Mouse (Mus musculus): Measurements from ENCODE around the gene Srr.

The Srr gene

DNA sequence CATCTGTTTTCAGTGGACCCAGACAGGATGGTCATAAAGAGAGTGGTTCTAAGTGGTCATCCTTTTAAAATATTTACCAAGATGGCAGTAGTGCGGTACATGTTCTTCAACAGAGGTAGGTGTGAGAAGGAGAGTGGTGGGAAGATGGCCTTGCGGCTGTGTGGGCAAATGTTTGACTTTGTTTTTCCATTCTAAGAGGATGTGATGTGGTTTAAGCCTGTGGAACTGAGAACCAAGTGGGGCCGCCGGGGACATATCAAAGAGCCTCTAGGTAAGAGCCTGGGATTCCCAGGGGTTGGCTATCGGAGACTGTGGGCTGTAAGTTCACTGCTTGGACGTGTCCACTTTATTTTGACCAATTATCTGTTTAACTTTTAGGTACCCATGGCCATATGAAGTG is 17.9 kb downstream of the Srr start:
- DNase-seq (ENCODE audit: low spot score): no peak

DNA sequence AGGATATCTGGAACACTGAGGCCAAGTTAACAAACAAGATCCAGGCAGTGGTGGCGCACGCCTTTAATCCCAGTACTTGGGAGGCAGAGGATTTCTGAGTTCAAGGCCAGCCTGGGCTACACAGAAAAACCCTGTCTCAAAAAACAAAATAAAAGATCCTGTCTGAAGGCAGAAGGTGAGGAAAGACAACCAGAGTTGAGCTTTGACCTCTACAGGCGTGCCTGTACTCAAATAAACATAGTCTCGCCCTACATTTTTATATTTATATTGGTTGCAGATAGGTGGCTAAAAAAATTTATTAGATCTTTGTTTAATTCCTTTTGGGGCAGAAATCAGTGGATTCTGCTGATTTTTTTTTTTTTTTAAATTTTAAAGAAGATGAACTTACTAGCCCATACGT is 23.3 kb downstream of the Srr start:
- DNase-seq (ENCODE audit: low spot score): no peak

DNA sequence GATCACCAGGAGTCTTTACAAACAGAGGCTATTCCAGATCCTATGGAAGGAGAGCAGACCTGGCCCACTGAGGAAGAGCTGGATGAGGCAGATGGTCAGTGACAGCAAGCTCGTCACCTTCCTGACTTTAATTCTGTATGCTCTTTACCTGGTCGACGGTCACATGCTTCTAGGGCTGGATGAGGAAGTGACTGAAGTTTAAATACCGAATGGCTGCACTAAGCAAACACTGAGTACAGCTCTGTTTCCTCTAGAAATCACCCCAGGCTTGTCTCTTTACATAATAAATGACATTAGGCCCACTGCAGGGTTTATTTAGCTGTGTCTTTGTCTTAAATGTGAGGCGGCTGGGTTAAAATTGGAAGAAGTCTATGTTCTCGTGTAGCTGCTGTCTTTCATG is 24.2 kb downstream of the Srr start:
- peak; percentile 44 for DNase-seq (ENCODE audit: low spot score)

DNA sequence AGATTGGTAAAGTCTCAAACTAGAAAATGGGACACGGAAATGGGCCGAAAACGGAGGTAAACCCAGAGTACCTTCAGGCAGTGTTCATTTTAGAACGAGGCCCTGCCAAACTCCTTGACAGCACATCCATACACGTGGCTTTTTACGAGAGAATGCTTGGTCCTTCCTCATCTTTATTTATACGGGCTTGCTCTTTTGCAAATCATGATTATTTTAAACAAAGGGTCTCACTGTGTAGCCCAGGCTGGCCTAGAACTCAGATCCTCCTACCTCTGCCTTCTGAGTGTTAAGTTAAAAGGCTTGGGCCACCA is 27.3 kb downstream of the Srr start:
- DNase-seq (ENCODE audit: low spot score): no peak

DNA sequence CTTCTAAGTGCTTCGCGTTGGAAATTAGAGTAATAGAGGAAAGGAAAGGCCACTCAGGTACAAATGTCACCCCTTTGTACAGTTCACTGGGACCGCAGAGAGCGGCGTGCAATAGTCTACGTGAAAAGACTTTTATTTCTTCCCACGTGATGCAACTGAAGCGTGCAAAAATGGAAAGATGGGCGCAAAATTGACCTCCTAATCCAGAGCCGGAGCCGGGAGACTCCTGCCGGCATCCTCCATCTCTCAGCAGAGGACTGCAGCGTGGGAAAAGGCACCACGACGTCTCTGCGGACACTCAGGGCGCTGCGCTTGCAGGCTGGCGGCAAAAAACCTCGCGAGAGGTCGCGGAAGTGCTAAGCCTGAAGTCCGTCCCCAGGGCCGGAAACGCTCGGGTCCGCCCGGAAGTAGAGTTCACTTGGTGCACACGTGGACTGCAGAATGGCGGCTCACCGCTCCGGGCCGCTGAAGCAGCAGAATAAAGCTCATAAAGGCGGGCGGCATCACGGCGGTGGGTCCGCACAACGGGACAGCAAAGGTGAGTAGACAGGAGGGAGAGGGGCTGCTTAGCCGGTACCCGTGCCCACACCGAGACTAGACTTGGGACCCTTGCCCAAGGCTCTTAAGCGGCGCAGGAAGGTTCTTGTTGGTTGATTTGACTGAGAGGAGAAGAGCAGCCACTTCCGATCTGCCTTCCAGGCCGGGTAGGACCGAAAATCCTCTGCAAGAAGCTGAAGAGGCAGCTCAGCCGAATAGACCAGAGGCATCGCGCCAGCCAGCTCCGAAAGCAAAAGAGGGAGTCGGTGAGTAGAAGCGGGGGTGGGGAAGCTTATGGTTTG is 27.9 kb downstream of the Srr start, which contains the start of gene Tsr1:
Gene Tsr1, plus strand, starts transcription at position 394 of the 839 bp plus-strand sequence.
- peak; percentile 89 for DNase-seq (ENCODE audit: low spot score)

DNA sequence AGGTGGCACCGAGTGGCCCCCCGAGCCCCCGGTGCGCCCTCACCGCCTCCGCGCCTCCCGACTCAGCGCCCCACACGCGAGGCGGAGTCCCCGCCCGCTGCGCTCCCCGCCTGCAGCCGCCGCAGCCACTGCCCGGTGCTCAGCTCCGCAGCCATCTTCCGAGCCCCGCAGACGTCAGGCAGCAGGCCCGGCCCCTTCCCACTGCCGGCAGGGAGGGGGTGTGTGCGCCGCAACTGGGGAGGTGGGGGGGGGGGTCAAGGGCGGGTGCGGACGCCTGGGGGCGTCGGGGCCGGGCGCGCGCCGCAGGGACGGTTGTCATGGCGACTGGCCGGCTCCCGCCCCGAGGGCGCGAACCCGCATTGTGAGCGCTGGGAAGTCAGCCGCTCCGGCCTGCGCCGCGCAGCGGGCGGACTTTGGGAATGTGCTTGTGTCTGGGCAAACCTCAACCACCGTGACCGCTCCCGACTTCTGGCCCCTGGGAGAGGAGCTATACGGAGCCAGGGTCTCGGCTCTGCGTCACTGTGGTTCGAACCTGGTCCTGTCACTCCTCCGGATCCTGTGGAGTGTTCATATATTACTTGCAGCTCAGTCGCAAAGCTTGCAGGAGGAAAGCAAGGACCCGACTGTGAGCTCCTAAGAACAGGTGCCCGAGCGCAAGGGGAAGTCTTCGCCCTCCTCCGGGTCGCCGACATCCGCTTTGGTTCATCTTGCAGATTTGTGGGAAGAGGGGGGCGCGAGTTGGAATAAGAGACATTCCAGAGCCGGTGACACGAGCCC is 28.7 kb downstream of the Srr start, which contains the start of gene Sgsm2:
Gene Sgsm2, minus strand, starts transcription at position 160 of the 777 bp plus-strand sequence.
- peak; percentile 79 for DNase-seq (ENCODE audit: low spot score)

DNA sequence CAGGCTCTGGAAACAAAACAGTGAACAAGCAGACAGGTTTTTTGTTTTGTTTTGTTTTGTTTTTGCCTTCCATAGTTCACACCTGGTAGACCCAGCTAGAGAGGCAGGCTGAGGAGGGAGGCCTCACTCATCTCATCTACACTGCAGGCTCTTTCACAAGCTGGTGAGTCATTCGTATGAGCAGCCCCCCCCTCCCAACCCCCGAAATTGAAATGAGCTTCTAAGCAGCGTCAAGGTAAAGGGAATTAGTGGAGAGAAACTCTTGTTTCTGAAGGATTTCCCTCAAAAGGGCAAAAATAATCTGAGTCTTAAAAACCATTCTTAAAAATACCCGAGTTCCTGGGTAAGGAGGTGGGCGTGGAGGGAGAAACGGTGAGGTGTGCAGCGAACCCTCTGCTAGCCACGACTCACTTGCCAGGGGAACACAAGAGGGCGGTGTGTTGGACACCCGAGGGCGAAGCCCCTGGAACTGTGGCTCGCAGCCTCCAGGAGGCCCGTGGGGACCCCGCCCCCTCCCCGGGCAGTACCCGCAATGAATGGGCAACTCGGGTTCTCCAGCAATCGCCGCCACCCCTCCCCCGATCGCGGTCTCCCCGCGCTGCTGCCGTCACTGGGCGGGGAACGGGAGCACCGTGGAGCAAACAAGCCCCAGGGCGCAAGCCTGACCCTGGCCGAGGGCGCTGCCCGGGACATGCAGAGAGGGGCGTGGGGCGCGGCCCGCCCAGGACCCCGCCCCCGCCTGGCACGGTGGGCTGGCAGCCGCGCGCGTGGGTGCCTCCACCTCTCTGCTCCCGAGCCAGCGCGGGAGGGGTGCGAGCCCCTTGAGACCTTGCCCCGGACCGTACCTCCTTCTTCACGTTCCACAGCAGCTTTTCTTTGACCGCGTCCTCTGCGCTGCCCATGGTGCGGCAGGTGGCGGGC is 29.5 kb downstream of the Srr start:
- DNase-seq (ENCODE audit: low spot score): peak; percentile 58

DNA sequence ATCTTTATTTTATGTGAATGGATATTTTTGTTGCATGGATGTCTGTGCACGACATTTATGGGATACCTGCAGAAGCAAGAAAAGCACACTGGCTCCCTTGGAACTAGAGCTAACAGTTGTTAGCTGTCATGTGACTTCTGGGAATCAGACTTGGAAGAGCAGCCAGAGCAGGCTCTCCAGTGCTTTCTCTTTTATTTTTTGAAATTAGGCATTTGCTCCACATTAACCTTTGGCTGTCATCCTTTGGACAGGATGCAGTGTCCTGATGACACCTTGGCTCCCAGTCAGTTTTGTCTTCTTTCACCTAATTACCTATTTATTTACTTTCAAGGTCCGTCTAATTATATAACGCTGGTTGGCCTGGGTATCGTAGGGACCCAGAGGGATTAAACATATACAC is 31.1 kb downstream of the Srr start:
- DNase-seq (ENCODE audit: low spot score): no peak

DNA sequence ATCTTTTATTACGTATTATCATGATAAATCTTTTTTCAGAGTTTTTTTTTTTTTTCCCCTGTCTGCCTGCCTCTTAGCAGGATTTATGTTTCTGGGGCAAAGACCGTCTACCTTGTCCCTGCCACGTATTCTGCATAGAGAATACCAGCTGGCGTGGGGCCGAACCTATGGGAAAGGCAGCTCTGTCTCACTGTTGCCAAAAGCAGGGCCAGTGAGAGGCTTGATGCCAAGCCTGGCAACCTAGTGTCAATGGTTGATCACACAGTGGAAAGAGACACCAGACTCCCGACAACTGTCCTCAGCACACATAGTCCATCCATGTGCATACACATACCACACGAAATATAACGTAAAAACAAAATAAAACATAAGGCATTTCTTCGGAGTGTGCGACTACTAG is 42.6 kb downstream of the Srr start:
- DNase-seq (ENCODE audit: low spot score): no peak

DNA sequence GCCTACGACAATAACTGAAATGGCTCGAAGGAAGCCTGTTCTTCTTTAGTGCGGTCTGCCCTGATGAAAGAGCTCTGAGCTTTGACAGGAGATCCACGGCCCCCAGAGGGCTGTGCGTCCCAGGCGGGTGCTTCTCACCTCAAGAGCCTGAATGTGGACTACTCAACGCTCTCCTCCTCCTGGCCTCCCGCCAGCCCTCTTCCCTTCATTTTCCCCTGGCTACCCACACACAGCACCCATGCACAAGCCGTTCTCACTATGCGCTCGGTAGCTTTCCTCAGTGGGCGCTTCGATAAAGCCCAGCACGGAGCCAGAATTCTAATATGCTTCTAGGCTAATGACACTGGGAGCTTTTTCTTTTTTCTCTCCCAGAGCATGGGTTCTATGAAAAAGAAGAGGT is 43.8 kb downstream of the Srr start:
- DNase-seq (ENCODE audit: low spot score): no peak

DNA sequence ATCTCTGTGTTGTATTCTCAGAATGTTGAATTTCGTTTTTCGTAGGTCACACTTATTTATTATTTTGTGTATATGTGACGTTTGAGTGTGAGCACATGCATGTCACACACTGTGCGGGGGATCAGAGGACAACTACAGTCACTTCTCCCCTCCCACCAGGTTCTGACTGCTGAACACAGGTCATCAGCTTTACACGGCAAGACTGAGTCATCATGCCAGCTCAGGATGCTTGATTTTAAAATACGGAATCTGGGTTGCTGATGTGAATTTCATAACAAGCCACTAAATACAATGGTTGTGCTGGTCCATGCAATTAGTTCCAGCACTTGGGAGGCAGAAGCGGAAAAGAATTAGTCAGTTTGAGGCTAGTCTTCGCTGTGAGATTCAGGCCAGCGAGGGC is 44.7 kb downstream of the Srr start:
- no peak for DNase-seq (ENCODE audit: low spot score)

DNA sequence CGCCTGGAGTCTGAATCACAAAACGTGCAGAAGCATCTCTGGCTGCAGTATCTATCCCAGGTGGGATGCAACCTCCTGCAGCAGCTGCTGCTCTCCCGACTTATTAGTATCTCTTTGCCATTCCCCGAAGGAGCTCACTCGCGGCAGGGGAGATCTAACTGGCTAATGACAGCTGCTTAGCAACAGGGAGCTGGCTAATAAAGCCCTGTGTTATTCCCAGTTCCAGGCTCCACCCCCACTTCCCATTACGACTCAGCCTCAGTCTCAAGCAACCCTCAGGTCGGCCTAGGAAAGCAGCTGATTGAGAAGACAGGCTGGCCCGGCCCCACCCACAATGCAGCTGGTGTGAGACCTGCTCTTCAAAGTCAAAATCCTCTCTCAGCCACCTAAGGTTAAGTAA is 48.9 kb downstream of the Srr start:
- DNase-seq (ENCODE audit: low spot score): peak; percentile 25

DNA sequence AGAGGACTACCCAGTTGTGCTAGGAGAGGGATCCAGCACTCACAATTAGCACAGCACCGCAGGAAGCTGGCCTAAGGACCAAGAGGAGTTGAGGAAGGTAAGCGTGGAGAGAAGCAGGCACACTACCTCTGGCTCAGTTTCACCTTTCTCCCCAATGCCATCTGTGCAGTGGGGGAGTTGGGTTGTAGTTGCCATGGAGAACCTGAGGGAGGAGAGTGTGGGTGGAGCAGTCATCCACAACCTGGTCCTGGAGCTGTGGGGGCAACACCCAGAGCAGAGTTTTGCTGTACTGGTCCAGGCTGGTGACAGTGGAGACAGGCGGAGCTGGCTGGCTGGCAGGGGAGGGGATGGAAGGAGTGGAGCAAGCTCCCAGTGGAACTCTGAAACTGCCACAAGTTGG is 51.1 kb downstream of the Srr start:
- no peak for DNase-seq (ENCODE audit: low spot score)

DNA sequence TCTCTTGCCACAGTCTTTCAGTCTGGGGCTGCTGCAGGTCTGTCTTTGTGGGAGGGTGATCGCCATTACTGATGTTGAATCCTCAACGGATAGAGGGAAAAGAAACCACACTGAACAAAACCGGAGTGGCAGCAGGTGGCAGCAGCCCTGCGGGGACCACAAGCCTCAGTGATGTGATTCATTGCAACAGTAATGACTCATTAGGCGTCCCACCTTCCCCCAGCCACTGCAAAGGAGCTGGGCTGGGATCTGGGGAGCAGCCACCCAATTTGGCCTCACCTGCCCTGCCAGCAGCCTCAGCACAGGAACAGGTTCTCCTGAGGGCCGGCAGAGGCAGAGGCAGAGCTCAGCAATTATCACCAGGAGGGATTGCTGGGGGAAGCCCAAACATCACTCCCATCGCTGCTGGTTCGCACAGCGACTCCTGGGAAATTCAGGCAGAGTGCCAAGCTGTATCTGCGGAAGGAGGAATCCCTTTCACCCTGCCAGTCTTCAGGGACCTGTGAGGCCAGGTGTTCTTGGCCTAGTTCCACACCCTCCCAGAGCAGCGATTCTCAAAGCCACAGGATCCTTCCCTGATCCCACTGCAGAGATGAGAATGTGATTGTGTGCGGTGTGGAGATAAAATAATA is 54.6 kb downstream of the Srr start:
- no peak for DNase-seq (ENCODE audit: low spot score)

DNA sequence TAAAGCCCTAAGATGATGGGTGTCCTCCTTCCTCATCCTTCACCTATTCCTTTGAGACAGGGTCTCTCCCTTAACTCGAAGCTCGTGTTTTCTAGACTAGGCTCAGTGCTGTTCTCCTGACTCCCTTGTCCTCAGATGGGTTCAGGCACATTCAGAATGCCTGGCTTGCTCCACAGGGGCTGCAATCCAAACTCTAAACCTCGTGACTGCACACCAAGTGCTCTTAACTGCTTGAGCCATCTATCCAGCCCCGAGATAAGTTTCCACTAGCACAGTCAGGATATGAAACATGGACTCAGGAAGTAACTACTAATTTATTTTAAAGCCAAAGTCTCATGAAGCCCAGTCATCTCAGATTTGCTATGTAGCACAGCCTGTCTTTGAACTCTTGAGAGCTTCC is 55.2 kb downstream of the Srr start:
- DNase-seq (ENCODE audit: low spot score): no peak

DNA sequence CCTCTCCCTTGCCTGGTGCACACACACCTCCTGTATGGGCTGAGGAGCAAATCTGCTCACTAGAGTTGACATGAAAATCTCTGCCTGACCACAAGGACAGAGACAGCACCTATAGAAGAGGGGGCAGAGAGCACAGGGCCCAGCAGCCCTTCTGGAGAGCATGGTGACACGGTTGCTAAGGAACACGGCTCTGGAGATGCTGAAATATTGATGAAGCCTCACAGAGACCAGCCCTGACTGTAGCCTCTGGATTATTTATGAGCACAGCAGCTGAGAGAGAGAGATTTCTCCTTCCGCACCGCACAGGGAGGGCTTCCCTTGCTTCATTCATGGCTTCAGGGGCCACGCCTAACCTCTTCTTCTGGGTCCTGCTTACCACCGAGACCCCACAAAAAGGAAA is 56.1 kb downstream of the Srr start:
- no peak for DNase-seq (ENCODE audit: low spot score)

DNA sequence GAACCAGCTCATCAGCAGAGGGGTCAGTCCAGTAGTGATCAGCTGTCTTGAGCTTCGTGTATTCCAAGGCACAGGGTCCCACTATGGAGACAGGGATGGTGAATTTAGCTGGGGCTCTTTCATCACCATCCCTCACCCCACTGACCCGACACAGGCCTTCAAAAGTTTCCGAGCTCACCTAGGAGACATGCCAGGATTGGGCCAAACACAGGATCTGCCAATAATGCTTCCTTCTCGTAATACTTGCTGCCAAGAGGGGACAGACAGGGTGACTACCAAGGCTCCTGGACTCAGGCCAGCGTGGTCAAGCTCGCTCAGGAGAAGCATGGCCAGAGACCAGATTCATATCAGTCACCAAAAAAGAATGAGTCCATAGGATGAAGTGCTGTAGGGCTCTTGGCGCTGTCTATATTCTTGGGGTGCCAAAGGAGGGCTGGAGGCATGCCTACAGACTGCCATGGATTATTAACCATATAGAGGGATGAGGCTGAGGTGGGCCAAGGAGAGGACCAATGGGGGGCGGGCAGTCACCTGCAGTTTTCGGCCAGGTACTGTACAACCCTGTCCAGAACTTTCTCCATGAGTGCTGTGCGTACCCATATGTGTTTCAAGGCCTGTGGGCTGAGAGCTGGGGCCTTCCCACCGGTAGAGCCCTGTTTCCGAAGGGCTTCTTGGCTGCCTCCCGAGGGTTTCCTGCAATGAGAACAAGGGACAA is 57.5 kb downstream of the Srr start:
- no peak for DNase-seq (ENCODE audit: low spot score)

DNA sequence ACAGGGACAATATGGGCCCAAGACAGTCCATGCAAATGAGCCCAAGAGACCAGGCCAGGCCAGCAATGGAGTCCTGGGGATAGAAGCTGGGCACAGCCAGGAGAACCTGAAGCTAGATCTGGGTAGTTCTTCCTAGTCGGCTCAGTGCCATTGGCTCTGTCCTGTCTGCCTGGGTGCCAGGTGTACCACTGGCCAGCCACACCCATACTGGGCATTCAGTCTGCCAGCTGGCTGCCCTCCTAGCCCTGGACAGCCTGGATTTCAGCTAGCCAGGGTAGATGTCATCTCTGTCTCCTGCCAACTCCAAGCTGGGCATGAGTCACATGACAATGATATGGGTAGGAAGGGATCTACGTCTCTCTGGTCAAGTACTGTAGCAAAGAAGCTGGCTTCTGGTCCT is 58.6 kb downstream of the Srr start:
- DNase-seq (ENCODE audit: low spot score): no peak

DNA sequence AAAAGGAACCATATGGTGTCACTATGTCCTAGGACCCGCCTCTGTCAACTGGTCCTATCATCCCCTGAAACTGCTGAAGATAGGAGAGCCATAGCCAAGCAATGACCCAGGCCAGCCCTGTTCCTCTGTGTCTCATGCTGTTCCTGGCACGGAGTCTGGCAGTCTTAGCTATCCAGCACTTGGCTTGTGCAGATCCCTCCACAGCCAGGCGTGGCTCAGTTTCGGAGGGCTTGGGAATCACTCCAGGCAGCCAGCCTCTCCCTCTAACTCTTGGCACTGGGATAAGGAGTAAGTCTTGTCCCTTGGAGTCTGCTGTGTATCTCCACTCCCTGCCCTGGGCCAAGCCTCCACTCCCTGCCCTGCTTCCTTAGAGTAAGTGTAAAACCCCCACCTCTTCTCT is 59.1 kb downstream of the Srr start:
- DNase-seq (ENCODE audit: low spot score): no peak

DNA sequence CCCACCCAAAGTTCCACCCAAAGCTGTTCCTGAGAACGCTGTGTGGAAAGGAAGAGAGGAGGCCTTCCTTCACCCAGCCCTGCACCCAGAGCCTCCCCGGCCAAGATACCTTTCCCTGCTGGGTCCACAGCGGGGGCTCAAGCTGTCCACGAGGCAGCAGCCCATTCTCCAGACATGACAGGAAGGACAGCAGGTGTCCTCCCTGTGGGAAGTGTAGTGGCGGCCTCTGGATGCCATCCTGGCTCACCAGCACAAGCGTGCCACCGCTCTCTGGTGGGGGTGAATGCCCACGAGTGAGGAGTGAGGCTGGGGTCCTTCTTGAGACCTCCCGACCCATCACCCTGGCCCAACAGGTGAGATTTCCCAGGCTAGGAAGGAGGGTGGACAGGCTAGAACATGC is 60.5 kb downstream of the Srr start:
- no peak for DNase-seq (ENCODE audit: low spot score)

DNA sequence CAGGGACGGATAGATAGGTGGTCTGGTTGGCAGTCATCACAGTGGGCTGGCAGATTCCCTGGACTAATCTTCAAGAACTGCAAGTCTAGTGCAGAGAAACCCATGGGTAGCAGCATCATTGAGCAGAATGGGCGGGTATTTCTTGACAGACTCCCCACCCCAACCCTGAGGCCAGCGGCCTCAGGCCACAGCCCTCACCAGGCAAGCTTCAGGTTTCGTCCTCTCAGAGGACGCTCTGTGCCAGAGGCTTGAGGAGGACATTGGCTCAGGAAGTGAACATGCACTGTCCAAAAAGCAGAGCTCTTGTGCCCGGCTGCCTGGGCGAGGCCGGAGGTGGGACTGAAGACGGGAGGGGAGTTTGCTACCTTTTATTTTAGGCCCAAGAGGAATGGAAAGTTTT is 61.3 kb downstream of the Srr start:
- no peak for DNase-seq (ENCODE audit: low spot score)
